Mouse (Mus musculus) MEL-GATA-1-ER (cell line): Measurements from ENCODE around the gene Rnps1.
"Not testable (repeated sequence)": the region's sequence is repeated elsewhere in the genome, so short reads cannot be mapped to it uniquely, and the experiment has no call there.

Experiments
- DNase-seq: peaks from one replicate; pipeline ENCODE4 v3.0.0-alpha.2; 2012; ENCODE audit warnings: low read depth; ENCODE audit errors: extremely low read depth

Rnps1 gene

DNA sequence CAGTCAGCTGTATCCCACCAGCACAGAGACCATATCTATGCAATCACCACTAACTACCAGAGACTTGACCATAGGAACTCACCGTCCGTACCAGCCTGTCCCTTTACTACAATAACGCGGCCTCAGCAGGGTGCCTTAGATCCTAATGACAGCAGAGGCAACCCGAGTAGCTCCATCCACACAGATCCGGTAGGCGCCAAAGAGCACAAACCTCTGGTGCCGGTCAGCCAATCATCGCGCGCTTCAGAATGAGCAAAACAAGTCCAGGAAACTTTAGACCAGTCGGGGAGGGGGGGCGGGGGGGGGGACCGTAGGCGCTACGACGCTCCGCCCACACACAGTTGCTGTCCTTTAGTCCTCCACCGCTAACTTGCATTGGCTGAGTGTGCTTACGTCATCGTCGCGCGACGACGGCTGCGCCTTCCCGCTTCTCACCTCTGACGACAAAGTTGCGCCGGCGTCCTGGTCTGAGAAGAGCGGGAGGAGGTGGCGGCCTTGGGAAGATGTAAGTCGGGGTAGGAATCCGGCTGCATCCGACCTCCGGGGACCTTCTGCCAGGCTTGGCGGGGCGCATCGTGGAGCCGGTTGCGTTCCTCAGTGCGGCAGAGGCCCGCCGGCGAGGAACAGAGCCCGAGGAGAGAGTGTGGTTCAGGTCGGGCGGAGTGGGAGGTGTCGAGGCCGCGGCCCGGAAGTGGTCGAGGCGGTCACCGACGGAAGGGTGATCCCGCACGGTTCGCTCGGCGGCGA, at the start of gene Rnps1:
Rnps1 (plus strand) TSS at position 336 of the 747 bp plus-strand sequence.
- peak; percentile 96 for DNase-seq

DNA sequence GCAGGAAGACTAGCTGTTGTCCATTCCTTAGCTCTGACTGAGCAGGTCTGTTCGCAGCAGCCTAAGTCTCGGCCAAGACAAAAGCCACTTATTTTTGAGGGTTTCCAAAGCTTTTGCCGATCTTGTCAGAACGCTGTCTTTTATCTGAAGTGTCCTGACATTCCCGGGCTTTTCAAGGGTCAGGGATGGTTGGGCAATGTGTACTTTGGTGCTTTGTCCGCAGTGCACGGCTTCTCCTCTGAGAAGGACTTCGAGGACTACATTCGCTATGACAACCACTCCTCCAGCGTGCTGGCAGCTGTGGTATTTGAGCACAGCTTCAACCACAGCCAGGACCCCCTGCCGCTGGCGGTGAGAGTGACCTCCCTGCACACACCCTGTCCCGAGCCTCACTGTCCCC, 48.5 kb upstream of the Rnps1 start:
- no peak for DNase-seq

DNA sequence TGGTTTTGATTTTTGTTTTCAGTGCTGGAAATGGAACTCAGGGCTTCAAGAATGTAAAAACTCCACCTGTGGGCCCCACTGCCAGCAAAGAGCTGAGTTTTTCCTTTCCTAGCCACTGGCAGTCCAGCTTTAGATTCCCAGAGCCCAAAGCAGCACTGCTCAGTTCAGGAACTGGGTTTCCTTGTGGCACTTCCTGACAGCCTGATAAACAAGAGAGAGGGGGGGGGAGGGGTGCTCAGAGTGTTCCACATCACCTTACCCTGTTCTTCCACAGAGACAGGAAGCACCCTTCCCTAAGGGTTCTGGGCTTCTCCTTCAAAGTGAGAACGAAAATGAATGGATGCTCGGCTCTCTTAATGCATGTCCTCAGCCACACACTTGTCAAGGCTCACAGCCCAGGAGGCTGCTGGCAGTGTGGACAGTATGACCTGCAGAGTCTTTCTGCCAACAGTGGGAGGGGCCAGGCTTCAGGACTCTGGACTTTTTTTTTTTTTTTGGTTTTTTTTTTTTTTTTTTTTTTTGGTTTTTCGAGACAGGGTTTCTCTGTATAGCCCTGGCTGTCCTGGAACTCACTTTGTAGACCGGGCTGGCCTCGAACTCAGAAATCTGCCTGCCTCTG, 39.2 kb upstream of the Rnps1 start:
- no peak for DNase-seq

DNA sequence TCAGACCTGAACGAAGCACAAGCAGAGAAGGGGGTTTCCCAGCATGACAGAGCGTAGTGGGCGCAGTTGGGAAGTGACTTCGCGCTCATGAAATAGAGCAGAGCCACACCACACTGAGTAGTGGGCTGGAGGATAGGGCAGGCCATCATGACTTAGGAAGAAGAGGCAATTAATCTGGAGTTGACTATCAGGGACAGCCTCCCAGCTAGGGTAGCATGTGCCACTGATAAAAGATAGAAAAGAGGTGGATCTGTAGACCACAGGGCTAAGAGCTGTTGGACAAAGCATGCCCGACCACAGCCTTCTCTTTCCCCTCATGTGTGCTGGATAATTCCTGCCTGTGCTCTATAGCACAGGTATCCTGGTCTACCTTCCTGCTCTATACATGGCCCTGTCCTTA, 38.5 kb upstream of the Rnps1 start:
- no peak for DNase-seq

DNA sequence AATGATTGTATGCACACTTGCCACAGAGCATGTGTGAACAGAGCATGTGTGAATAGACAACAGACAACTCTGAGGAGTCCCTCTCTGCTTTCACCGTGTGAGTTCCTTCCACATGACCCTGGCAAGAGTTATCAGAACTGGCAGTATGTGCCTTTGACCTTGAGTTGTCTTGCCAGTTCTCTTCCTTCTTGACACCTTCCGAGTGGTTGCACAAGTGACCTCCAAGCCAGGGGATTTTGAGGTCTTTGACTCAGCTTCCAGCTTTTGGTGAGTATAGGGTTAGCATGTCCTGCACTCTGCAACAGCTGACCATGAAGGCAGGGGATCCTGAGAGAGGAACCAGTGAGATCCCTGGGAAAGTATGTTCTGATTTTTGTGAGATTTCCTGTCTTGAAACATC, 35.9 kb upstream of the Rnps1 start:
- no peak for DNase-seq

DNA sequence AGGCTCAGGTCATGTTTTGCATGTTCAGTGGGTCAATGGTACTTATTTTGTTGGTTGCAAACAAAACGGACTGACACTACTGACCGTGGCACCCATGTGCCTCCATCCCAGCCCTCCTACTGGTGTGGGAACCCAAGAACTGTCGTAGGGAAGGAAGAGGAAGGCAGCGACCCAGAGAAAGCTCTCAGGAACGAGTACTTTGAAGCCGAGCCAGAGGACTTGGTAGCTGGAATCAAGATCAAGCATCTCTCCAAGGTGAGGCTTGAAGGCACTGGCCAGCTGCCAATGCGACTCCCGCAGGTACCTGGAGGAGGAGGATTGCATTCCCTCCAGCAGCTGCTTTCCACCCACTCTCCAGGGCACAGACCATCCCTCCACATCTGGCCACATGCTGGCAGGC, 30.6 kb upstream of the Rnps1 start:
- no peak for DNase-seq

DNA sequence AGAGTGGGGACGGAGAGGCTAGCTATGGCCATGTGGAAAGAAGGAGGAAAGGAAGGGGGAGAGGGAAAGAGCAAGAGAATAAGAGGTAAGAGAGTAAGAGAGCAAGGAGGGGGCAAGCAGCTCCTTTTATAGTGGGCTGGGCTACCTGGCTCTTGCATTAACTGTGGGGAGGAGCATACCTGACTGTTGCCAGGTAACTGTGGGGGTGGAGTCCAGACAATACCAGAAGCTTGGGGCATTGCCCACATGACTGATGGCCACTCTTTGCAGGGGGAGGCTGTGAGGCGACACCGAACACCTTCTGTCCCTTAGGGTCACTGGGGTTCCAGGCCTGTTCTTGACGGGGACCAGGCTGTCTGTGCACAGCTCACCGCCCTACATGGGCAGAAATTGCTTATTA, 25.7 kb upstream of the Rnps1 start:
- no peak for DNase-seq

DNA sequence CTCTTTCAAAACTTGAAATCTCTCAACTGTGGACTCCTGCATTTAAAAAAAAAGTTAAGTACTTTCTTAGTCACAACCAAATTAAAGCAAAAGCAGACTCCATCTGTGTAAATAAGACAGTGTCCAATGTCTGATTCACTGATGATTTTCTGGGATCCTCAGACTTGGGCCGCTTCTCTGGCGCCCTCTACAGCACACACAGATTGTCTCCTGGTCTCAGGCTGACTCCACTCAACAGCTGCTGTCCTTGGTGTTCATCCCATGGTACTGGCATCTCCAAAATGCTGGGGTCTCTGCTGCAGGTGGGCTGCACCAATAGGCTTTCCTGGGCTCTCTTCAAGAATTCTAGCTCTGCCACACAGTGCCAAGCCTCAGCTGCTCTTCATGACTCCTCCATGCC, 24.5 kb upstream of the Rnps1 start:
- DNase-seq, result no peak

DNA sequence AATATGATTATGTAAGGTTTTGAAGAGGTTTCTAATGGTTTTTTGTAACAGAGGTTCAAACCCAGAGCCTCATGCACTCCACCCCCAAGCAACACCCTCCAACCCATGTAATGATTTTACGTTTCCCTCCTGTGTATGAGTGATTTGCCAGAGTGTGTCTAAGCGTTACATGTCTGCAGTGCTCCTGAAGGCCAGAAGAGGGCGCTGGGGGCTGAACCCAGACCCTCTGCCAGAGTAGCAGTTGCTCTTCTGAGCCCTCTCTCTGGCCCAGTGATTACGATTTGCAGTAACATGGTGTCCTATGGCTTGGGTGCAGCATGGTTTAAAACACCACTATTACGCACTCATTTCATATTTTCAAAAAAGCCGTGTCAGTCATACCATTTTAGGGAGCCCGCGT, 23.2 kb upstream of the Rnps1 start:
- no peak for DNase-seq

DNA sequence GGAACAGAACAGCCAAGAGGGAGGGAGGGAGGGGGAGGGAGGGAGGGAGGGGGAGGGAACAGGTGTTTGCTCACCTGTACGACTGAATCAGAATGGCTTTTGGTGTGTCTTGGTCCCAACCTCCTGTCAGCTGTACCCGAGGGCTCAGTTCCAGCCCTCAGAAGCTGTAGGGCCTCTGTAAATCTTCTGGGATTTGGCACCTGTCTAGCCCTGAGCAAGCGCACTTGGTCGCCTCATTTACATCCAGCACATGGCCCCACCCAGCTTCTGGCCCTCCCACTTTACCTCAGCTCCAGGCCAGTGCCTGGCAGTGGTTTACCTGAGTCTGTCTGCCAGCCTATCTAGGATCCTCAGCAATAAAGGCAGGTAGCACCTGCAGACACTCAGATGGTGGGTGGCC, 20.8 kb upstream of the Rnps1 start:
- no peak for DNase-seq

DNA sequence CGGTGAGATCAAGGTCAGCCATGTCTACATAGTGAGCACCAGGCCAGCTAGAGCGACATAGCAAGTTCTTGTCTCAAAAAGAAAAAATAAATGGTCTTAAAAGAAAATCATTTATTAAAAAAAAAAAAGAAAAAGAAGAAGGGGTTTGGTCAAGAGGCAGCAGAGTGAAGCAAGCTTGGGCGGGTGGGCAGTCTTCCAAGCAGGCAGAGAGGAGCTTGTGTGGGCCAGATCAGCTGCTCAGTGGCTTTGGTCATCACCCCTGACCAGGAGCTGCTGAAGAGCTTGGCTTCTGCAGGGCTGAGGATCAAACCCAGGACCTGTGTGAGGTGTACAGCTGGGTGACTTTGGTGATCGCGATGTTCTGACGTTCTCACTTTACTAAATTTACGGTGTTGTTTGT, 19.9 kb upstream of the Rnps1 start:
- DNase-seq, result no peak

DNA sequence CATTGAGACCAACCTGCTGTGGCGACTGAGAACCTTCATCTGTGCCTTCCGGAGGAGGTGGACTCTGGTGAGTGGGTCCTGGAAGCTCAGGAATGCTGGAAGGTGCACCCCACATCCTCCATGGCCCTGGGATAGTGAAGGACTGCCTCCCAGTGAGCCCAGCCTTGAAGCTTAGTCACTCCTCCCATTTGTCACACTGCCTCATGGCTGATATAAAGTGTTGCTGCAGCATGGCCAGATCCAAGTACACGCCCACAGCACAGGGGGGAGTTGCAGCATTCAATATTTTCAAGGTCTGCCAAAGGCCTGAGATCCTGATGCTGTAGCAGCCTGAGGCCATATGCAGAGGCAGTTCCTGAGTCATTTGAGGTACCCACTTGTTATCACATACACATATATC, 12.0 kb upstream of the Rnps1 start:
- no peak for DNase-seq

DNA sequence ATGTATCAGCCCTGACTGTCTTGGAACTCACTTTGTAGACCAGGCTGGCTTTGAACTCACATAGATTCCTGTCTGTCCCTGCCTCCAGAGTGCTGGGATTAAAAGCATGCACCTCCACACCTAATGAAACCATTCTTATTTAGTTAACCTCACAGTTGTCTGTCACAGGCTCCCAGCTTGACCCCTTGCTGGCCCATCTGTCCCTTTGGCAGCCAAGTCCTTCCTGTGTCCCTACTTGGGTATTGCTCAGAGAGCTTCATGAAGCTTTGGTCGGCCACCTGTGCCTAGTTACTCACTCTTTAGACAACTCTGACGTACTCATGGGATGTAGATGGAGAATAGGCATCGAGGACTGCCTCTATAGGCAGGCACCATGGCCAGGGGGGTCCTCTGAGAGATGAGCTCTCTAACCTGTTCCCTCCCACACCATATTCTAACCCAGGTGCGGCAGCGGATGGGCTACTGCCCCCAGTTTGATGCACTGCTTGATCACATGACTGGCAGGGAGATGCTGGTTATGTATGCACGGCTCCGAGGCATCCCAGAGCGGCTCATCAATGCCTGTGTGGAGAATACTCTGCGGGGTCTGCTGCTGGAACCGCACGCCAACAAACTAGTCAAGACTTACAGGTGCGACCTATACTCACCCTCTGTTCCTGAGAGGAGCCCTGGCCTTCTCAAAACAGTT, 7.1 kb upstream of the Rnps1 start:
- no peak for DNase-seq

DNA sequence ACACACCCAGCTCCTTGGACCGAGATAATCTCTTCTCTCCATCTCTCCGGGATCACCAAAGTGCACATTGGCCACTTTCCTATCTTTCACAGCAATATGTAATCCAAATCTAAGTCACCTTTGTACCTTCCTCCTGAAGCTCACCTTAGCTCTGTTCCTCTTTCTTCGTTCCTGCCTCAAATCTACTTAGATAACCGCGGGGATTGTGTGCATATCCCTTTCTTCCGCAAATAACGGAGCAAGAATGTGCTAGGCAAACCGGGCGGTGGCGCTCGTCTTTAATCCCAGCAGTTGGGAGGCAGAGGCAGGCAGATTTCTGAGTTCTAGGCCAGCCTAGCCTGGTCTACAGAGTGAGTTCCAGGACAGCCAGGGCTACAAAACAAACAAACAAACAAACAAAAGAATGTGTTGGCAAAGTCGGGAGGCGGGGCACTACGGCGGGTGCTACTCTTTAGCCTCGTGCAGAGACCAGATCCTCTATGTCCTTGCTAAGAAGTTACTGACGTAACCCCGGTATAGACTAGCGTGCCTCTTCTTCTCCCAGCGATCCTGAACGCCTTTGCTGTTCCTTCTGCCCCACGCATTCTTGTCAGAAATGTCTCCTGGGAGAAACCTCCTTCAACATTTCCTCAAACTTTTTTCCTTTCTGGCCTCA, 681 bp upstream of the Rnps1 start:
- peak; percentile 68 for DNase-seq

DNA sequence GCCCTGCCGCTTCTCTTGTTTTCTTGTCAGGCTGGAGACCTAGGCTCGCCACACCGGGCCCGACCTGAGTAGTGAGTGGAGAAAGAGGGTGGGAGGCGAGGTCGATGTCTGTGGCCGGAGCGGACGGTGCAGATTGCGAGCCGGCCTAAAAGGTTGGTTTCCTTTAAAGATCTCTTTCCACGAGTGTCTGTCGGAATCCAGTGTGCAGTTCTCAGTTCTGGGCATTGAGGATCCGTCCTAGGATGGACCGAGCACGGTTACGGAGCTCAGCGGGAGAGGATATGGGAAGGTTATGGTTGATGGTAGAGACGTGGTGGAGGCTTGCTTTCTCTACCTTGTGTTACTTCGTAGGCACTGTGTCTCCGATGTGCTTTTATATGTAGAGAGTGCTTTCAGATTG, 646 bp downstream of the Rnps1 start:
- DNase-seq, result no peak

DNA sequence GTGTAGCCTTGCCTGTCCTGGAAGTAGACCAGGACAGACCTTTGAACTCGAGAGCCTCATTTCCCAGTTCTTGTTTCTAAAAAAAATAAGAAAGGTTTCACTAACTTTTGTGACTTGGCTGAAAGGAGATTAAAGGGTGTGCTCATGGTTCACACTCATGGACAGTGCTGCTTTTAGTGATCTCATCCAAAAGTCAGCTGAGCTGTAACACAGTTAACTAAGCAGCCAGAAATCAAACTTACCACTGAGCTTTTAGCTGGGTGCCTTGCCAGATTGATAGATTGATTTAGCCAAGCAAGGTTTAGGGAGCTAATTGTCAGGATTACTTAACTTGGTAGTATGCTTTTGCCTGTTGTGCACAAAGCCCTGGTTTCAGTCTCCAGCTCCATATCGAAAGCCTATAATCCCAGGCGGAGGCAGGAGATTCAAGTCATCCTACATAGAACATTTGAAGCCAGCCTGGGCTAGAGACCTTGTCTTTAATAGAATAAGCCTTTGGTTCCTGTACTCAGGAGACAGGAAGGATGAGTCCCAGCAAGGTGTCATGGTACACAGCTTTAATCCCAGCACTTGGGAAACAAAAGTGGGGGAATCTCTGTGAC, 1.8 kb downstream of the Rnps1 start:
- DNase-seq, result no peak

DNA sequence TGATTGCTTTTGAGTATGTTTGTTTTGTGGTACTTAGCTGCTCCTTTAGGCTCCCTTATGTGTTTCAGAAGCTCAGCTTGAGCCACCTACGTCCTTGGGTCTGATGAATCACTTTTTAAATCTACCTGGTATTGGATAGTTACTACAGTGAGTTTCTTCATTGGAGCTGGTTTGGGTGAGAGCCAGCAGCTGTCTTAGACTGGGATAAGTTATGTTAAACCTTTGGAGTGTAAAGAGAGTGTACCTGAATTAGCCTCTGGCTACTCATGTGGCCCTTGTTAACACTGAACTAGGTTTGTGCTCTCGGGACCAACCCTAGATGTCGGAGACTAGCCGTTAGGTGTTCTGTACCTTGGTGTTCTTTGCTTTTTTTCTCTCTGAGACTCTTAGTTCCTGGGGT, 8.7 kb downstream of the Rnps1 start:
- DNase-seq, result no peak

DNA sequence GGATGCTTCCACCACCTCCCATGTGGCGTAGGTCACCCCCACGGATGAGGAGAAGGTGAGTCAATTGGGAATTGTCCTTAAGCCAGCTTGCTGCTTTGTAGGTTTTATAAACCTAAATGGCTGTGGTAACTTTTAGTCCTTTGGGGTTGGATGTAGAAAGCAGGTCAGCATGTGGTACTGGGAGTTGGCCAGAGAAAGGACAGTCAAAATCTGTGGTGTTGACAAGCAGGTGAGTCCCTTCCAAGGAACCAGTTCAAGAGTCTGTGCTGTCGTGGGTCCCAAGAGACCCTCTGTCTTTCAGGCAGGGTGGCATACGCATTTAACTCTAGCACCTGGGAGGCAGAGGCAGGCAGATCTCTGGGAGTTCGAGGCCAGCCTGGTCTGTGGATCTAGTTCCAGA, 10.1 kb downstream of the Rnps1 start:
- DNase-seq, result no peak

DNA sequence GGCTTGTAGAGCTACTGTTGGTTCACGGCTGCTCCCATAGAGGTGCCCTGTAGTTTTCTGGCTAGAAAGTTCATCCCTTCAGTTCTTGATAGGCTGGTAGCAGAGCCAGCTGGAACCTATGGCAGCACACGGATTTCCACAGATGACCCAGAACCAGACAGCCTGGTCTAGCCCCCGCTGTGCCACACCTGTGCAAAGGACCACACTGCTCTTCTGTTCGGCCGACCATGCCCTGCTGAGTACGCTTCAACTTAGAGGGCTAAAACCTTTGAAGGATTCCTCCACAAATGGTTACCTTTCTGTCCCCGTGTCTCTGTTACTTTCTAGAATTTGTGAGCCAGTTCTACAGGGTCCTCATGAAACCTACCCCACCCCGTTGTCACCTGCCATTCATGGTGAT, 11.0 kb downstream of the Rnps1 start:
- not testable (repeated sequence) for DNase-seq

DNA sequence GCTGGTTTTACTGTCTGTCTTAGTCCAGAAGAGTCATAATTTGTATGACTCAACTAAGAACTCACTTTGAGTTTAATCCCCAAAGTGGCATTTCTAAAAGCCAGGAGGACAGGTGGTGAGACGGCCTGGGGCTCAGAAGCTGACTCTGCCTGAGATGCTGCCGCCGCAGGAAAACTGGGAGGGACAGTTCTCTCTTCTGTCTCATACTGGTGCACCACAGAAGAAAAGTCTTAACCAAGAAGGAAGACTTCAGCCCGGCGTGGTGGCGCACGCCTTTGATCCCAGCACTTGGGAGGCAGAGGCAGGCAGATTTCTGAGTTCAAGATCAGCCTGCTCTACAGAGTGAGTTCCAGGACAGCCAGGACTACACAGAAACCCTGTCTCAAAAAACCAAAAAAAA, 11.5 kb downstream of the Rnps1 start:
- DNase-seq, result no peak

DNA sequence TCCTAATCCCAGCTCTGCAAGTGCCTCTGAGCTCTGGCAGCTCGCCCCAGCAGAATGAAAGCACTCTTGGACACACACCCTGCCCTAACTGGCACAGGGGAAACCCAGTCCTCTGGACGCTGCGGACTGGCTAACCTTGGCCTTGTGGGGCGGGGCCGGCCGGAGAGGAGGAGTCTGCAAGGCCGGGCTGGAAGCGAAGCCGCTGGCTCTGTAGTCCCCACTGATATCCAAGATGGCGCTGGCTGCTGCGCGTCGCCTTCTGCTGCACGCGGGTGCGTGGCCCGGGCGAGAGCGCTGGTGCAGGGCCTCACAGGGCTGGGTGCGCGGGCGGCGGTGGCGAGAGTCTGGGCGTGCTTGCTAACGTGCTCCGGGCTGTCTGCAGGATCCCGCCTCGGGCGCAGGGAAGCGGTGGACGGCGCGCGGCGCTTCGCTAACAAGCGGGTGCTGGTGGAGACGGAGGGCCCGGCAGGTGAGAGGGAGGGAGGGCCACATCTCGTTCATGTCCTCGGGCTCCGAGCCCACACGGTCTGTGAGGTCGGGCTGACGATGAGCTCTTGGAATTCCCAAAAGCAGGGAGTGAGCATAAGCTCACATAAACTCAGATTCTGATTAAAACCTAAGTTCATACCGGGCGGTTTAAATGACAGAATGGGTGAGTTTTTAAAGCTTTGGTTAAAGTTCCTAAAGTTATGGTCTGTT, 12.3 kb downstream of the Rnps1 start, which contains the start of gene Eci1:
Eci1 (plus strand) TSS at position 171 of the 699 bp plus-strand sequence.
- peak; percentile 70 for DNase-seq
